Mouse (Mus musculus): ENCODE results near the gene Qser1.

Gene Qser1

DNA sequence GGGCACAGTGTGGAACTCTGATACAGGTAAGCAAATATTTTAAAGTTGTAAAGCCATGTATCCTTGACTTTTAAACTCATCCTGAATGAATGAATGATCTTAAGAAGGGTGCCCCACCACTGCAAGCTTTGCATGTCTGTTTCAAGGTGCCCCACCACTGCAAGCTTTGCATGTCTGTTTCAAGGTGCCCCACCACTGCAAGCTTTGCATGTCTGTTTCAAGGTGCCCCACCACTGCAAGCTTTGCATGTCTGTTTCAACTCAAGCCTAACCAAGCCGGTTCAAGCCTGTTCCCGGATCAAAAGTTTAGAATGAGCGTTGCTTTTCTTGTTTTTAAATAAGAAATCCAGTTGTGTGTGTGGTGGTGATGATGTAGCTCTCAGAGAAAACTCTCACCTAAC lies 2.2 kb upstream of the Qser1 start:
- in situ Hi-C loops (cut with MboI, MseI) = loop anchor here (5.0 kb wide), 1 partner anchor 864 kb away; no protein-coding TSS in a partner anchor

DNA sequence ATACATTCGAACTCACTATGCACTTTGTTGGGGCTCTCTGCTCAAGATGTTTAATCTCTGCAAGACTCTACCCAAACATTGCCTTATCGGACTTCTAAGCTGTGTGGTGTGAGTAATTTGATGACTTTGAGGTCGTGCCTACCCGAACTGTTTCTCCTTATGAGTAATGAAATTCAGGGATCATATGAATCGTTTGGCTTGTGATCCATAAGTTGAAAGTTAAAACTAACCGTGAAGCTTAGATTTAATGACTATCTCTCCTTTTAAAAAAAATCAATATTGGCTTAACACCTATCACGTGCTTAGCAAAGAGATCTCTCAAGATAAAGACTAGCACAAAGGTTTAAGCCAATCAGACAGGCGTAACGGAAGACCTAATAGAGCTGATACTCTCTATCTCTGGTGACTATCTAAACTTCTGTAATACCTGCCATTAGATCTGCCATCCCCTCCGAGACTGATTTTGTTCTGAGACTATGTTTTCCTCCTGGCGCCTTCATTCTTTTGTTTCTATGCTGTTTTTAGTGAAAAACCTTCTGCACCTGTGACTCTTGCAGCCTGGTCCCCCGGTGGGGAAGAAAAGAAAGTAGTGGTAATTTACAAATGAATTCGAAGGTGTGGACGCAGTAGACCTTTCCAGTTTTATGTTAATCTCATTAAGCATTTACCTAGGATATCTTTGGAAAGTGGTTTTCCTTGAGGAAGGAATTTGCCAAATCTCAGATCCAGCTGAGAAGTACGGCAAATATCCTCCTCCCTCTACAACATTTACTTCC lies 1.2 kb upstream of the Qser1 start:
- in situ Hi-C loops (cut with MboI, MseI) = loop anchor here (5.0 kb wide), 1 partner anchor 865 kb away; no protein-coding TSS in a partner anchor

DNA sequence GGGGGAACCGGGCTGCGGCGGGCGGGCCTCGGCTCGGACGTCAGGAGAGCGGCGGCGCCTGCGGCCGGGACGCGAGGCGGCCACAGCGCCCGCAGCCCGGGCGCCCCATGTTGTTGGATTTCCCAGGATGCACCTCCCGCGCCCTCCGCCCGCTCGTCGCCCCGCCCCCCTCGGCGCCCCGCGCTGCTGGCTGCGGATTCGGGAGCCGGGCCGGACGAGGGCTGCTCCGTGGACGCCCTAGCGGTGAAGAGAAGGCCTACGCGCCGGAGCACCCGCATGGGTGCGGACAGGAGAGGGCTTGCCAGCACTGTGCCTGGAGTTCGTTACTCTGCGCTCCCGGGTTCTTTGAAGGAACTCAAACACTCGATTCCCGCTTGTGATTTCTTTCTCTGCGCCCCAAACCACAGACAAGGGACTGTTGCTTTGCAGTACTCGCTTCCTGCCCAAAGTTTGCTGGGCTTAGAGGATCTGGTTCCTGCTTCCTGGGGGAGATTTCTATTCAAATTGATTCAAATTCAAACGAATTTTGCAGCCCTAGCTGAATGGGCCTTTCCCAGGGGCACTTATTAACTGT lies 393 bp upstream of the Qser1 start:
- in situ Hi-C loops (cut with MboI, MseI) = loop anchor here (5.0 kb wide), 1 partner anchor 865 kb away; no protein-coding TSS in a partner anchor

DNA sequence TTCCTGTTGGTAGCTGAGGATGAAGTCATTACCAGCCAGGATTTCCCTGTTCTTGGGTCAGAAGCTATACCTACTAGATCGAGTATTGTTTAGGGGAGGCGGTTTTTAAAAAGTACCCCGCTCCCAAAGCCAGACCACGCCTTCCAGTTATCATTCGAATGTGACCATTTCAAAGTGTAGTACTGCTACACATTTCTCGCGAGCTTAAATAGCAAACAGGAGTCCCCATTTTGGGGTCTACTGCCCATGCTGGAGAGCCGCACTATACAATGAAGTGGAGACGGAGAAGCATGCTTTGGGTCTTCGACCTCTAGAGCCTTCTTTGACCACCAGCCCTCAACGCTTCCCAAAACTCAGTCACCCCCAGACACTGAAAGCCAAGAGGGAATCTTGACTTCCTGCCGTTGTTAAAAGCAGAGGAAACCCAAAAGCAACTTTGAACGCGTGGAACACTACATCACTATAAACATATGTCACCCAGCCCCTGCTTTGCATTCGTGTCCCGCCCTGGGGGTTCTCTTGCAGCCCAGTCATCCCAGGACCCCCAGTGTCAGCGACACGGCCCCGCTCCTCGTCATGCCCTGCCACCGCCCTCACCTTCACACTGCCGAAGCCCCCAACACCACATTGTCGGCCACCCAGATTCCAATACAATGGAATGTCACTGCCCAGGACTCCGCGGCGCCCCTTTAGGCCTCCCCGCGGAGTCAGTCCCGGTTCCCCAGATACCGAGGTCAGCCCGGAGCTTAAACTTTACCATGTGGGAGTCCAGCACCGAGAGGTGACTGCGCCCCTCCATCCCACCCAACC lies 794 bp downstream of the Qser1 start:
- in situ Hi-C loops (cut with MboI, MseI) = loop anchor here (5.0 kb wide), 1 partner anchor 867 kb away; no protein-coding TSS in a partner anchor

DNA sequence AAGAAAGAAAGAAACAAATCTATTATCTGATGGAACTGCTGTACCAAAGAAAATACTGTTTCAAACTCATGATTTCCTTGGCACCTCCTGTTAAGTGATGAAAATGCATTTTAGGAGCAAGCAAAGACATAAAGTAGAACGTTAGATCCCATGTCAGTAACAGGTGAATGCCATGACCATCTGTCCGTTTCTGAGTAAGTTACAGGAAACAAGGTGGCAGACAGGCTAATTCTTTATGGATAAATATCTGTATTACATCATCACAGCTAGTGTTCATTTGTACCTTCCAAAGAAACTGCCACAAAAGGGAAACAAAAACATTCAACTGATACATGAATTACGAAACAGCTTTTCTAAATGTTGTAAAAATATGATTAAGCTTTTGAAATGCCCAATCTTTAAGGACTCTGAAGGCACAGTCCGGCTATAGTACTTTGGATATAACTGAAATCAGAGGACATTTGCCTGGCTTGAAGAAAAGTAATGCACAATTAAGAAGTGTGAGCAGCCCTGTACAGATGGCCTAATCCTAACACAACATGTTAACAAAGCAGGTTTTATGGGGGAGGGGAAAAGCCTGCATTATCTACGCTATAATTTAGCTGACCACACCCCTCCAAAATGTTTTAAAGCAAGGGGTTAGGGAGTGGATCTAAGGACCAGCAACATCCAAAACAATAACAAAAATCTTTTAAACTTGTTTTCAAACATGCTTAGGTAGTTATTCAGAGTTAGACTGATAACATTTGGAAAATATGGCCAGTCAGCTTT lies 2.2 kb downstream of the Qser1 start:
- in situ Hi-C loops (cut with MboI, MseI) = no loop called here

DNA sequence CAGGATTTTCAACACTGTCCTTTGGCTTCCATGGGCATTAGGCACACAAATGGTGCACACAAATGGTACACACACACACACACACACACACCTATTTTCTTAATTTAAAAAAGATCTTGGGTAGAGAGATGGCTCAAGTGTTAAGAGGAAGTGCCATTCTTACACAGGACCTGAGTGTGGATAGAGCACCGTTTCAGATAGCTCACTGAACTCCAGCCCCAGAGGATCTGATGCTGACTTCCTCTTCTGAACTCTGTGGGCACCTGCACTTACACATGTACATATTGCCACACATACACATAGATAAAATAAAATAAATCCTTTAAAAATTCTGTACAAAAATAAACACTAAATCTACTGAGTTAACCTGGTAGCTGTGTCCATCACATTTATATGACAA lies 11.1 kb downstream of the Qser1 start:
- in situ Hi-C loops (cut with MboI, MseI) = no loop called here

DNA sequence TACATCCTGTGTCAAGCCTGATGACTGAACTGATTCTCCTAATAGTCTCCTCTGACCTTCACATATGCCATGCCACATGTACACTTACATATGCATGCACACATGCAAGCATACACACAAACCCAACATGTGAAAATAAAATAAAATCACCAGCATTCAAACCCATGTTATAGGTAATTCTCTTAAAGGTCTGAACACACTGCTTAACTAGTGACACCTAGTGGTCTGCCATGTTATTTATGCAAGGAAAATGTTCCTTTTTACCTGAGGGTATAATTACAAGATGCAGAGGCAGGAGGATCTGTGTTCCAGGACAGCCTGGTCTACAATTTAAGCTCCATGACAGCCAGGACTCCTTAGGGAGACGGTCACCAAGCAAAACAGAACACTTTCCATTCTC lies 41.8 kb downstream of the Qser1 start:
- in situ Hi-C loops (cut with MboI, MseI) = no loop called here

DNA sequence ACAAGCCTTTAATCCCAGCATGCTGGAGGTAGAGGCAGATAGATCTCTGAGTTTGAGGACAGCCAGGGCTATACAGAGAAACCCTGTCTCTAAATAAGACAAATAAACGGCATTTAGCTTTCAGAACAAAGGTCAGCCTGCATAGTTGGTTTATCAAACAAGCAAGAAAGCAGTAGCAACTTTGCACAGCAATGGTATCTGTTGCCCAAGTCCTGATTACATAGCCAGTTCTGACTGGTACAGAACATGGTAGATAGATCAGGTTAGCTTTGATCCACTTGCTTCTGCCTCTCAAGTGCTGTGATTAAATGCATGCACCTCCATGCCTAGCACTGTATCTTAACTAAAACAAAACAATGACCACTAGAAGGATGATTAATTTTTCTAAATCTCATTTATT lies 47.9 kb downstream of the Qser1 start:
- in situ Hi-C loops (cut with MboI, MseI) = no loop called here

DNA sequence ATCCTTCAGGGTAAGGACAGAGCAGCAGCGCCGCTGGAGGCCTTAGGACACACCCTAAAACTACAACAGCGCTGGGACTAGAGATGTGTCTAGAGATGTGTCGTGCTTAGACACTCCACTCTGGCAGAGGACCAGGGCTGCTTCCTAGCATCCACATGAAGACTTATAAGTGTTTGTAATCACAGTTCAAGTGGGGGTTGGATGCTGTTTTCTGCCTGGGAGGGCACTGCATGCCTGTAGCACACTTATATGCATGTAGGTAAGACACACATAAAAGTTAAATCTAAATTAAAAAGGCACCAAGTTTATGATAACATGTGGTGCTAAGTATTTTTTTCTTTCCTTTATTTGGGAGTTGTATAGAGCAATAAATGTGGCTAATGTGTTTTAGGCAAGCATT lies 52.5 kb downstream of the Qser1 start:
- in situ Hi-C loops (cut with MboI, MseI) = no loop called here

DNA sequence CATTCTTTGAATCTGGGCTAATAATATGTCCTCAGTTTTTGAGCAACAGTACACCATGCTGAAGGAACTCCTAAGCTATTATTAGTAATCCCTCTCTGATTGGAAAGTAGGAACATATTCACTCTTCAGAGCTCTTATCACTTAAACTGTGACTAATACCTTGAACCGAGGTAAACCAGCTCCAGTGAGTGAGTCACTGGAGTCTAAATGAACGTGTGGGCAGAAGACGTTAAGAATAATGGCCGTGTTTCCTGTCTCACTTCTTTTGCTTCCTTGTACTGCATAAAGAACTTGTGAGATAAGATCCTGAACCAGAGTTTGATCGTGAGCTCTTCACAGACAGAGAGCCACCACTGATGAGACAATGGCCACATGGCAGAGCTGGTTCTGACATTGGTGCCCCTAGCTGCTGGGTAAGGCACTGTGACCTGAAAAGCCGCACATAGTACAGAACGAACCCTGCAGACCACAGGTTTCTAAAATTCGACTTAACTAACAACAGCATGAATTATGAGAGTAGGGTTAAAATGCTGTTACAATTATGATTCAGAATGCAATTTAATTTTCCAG lies 53.3 kb downstream of the Qser1 start:
- in situ Hi-C loops (cut with MboI, MseI) = no loop called here

DNA sequence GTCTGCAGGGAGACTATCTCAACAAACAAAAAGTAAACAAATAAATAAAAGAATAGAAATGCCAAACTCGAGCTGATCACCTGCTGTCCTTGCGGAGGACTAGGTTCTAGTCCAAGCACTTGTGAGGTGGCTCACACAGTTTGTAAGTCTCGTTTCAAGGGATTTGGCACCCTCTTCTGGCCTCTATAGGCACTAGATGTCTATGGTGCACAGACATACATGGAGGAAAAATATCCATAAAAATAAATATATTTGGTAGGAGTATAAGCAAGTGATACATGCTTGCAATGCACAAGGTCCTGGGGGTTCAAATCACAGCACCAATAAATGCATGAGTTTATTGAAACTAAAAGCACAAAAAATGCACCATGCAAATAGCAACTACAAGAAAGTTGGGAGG lies 65.9 kb downstream of the Qser1 start:
- in situ Hi-C loops (cut with MboI, MseI) = loop anchor here (5.0 kb wide), 1 partner anchor 68 kb away; no protein-coding TSS in a partner anchor

DNA sequence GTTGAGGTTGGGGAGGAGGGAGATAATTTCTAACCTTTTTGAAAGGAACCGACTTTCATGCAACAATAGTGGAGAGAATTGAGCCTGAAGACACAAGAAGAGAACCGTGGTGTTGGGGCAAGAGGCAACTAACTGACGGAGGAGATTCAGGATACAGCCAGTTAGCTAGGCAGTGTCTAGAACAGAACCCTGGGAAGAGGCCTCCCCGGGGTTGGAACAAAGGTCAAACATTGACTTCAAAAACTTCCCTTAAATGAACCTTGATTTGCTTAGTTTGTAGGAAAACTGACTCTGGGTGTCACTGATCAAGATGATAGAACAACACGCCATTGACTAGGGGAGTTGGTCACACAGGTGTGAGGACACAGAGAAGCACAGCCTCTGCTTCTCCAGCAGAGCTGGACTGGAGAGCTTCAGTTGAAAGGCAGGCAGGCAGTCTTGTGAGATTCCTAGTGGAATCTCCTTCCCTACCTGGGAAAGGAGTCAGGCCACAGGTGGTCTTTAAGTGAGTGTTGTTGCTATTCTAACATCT lies 67.8 kb downstream of the Qser1 start:
- in situ Hi-C loops (cut with MboI, MseI) = no loop called here

DNA sequence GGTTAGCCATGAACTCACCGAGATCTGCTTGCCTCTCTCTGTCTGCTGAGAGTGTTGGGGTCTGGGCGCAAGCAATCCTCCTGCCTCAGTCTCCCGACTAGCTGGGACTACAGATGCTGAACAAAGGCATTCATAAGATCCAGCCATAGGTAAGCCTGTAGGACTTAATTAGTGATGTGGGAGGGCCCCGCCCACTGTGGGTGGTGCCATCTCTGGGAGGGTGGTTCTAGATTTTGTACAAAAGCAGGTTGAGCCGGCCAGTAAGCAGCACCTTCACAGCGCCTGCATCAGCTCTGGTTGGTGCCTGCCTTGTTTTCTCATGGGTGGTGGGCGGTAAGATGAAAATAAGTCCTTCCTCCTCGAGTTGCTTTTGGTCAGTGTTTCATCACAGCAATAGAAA lies 70.3 kb downstream of the Qser1 start:
- in situ Hi-C loops (cut with MboI, MseI) = no loop called here

DNA sequence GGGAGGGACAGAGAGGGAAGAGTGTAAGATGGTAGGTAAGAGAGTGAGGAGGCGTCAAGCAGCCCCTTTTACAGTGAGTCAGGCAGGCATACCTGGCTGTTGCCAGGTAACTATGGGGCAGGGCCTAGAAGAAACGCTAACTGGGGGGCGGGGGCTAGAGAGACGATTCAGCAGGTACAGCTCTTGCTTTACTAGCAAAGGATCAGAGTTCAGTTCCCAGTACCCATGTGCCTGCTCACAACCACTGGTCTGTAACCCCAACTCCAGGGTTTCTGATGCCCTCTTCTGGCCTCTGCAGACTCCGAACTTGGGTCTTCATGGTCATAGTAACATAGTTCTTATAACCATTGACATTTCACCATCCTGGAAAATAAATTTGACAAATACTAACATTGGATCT lies 72.6 kb downstream of the Qser1 start:
- in situ Hi-C loops (cut with MboI, MseI) = no loop called here

DNA sequence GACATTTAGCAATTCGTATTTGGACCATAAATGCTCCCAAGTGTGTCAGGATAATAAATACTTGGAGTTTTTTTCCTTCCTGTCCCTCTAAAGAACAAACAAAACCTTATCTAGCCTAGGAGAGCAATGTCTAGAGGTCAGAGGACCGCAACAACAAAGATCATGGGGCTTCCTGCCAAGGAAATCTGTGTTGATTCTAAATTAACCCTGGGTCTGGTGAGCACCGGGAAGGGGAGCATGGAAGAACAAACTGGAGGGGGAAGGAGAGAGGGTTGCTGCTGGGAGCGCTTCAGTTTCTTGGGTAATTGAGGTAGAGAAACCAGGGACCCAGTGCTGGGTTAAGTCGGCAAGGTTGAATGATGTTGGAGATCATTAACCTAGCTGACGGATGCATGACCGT lies 73.4 kb downstream of the Qser1 start:
- in situ Hi-C loops (cut with MboI, MseI) = no loop called here

DNA sequence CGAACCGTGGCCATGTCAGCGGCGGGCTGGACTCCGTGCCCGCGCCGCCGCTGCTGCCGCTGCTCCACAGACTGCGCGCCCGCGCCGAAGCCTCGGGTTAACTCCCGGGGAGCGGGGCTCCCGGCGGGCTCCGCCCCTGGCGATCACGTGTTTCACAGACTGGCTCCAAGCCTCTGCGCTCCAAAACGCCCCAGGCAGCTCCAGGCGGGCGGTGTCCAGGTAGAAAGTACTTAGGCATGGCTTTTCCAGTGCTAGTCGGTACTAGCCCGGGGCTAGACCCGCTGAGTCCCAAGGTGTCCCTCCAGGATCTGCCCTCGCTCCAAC lies 73.9 kb downstream of the Qser1 start, which contains the start of gene Depdc7:
TSS of gene Depdc7 (minus strand) at position 138 of the 324 bp plus-strand sequence.
- in situ Hi-C loops (cut with MboI, MseI) = no loop called here

DNA sequence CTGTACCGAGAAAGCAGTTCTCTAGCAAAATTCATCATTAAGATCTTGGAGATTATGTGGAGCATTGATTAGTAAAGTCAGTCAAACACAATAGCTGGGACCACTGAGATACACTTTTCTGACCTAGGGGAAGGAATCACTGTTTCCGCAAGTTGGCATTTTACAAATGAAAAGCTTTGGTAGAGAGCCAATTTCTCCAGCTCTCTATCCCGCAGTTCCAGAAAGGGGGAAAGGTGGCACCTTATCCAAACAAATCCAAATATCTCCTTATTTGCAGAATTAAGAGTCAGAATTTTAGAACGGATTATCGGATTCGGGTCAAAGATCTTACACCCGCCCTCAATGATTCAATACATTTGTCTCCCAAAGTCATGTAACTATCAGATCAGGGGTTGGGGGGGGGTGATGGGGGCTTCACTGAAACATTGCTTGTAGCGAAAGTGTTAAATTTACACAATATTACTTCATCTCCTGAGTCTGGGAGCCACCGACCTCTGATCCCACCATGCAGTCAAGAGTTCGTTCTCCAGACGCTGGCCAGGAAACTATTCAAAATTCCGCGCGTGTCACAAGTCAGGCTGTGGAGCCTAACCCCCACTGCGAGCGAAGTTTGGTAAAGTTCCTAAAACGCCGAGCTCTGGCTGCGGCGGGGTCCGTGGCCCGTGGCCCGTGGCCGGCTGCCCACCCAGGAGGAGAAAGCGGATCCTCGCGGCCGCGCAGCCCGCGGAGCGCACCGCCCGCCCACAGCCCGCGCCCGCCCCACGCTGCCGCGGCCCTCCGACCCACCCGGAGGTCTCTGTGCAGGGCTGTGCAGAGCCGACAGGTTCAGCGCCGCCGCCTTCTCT lies 74.4 kb downstream of the Qser1 start:
- in situ Hi-C loops (cut with MboI, MseI) = no loop called here

DNA sequence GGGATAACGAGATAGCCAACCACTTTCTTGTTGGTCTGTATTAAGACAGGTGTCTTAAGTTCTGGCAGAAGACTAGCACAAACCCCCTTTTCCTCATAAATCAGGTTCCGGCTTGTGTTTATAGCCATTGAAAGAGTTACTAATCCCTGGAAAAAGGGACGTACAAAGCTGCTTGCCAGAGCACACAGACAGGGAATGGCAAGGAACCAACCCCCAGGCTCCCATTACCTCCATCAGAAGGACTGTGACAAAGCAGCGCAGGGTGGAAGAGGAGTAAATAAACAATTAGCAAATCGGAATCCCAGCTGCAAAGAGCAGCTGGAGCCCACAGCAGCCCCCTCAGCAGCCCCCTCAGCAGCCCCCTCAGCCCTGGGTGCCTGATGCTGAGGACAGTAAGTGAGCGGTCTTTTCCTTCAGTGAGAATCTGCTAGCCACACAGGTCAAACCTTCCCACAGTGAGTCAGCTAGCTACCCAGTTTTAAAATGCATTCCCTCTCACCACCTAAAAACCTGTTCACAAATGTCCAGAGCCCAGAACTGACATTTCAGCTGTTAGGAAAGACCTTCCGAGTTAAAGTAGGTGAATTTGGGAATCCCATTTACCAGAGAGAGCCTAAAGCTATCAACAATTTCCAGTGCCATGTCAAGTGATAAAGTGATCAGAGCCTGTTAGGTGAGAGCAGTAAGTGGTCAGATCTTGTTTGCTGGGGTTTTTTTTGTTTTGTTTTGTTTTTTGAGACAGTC lies 75.4 kb downstream of the Qser1 start:
- in situ Hi-C loops (cut with MboI, MseI) = no loop called here

DNA sequence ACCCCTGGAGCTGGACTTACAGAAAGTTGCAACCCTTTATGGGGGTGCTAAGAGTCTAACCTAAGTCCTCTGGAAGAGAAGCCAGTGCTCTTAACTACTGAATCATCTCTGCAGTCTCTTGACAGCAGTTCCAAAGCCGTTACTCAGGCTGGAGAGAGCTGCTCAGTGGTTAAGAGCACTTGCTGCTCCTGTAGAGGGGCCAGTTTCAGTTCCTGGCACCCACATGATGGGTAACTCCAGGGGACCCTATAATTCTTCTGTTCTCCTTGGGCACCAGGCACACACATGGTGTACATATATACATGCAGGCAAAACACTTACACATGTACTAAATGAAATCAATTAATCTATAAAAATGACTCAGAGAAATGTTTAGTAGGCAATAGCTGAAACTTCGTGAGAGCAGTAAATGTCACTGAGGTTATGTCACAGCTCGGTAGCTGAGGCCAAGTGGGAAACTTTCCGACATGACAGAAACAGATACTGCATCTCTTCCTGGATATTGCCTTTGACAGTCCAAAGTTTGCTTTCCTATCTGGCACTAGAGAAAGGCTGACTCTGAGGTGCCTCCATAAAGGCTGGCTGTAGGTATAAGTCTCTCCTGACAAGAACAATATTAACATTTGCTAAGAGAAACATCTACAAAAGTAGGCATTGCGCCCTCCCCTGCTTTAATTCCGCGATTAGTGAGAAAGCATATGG lies 76.2 kb downstream of the Qser1 start:
- in situ Hi-C loops (cut with MboI, MseI) = no loop called here

All from T-helper 1 cell (primary cell).